Mouse (Mus musculus): ENCODE measurements around the gene Hvcn1. TPM values are rescaled to one million over a fixed set of nuclear protein-coding genes. Genes with fewer than 3 reads are reported as not detected.

Hvcn1 gene
- polyA plus RNA-seq, 1 experiment, result 174 TPM

- Histone ChIP-seq H3K27ac (ENCODE audit: insufficient read depth, low read length) (peak overlapping the region; percentile 84), H3K27me3 (ENCODE audit: control insufficient read depth, insufficient read depth, low read length) (no peaks in the 10 kb centered on the region), H3K4me3 (ENCODE audit: extremely low read depth, insufficient read depth, insufficient read length) (peak overlapping the region; percentile 32; the same call in 1 of the 2 replicates), H3K36me3 (ENCODE audit: control insufficient read depth, insufficient read depth, low read length) (peaks cover 15% of the 10 kb centered on the region), H3K4me1 (ENCODE audit: control insufficient read depth, insufficient read depth, insufficient read length) (peaks cover 18% of the 10 kb centered on the region)
- TF ChIP-seq POLR2A (IDR thresholded peaks at IDR 0.05; ENCODE audit: low read depth, low read length) (no peak), CTCF (IDR thresholded peaks at IDR 0.05; ENCODE audit: extremely low read depth, insufficient read depth, insufficient read length, insufficient replicate concordance) (no peak)
- peak in 1 of 2 experiments; percentile 41 for DNase-seq (ENCODE audit: low read depth in 1 of 2, low spot score in 2 of 2)
- 56% methylated on average over 6 of the region's 6 CpGs for WGBS
These were observed 7.3 kb downstream of the Hvcn1 start for GRCm38 (mm10) chr5:122213861-122214260.

DNA sequence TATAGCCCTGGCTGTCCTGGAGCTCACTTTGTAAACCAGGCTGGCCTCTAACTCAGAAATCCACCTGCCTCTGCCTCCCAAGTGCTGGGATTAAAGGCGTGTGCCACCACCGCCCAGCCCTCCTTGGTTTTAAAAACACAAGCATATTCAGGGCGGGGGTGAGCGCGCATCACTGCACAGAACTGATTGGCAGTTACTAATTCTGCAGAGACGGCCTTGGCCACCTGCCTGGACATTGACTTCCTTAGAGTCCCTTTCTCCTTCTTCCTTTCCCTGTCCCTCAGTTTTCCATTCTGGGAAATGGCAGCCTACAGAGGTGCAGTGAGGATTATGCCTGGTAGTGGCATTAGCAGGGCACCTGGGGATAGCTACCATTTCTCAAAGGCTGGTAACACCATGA, 11.0 kb downstream of the Hvcn1 start:
- no peak for DNase-seq (ENCODE audit: low read depth in 1 of 2, low spot score in 2 of 2)
- no peak for TF ChIP-seq CTCF (IDR thresholded peaks at IDR 0.05; ENCODE audit: extremely low read depth, insufficient read depth, insufficient read length, insufficient replicate concordance)
- TF ChIP-seq POLR2A (IDR thresholded peaks at IDR 0.05; ENCODE audit: low read depth, low read length), result no peak
- peak overlapping the region; percentile 99 for H3K27ac ChIP-seq (ENCODE audit: insufficient read depth, low read length)
- H3K4me1 ChIP-seq (ENCODE audit: control insufficient read depth, insufficient read depth, insufficient read length), result peaks cover 45% of the 10 kb centered on the region
- 54% methylated on average over 6 of the region's 6 CpGs for WGBS
- H3K36me3 ChIP-seq (ENCODE audit: control insufficient read depth, insufficient read depth, low read length), result peaks cover 35% of the 10 kb centered on the region
- H3K27me3 ChIP-seq (ENCODE audit: control insufficient read depth, insufficient read depth, low read length), result no peaks in the 10 kb centered on the region
- no peak overlapping the region; the same call in 1 of the 2 replicates for H3K4me3 ChIP-seq (ENCODE audit: extremely low read depth, insufficient read depth, insufficient read length)

DNA sequence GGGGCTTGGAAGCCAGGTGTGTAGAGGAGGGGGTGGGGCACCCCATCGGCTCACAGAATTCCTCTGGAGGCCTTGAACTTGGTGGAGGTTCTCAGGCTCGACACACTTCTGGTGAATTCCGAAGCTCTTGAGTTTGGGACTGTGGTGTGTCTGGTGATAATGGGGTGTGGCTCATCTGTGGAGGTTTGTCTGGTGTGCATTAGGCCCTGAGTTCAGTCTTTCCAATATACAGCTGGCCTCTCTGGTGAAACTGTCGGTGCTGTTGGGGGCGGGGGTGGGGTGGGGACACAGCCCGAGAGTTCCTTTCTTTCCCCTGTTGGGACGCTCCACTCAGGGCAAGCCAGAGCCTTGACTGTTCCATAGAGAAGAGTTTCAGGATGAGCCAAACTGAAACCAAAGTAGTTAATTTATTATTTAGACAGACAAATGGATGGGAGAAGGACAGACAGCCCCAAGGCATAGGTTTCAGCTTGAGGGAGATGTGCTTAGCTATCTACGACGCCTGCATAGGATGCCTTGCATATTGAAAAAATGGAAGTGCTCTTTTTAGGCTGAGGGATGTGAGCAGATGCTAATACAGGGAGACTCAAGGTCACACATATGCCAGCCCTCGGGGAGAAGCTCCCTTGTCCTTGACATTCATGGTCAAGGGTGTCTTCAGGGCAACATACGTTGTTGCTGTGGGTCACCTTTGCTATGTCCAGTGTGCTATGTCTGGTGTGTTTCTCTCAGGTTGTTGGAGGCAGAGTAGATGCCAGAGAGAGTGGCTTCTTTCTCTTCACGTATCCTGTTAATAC, 11.7 kb downstream of the Hvcn1 start:
- TF ChIP-seq CTCF (IDR thresholded peaks at IDR 0.05; ENCODE audit: extremely low read depth, insufficient read depth, insufficient read length, insufficient replicate concordance) (no peak), POLR2A (IDR thresholded peaks at IDR 0.05; ENCODE audit: low read depth, low read length) (no peak)

DNA sequence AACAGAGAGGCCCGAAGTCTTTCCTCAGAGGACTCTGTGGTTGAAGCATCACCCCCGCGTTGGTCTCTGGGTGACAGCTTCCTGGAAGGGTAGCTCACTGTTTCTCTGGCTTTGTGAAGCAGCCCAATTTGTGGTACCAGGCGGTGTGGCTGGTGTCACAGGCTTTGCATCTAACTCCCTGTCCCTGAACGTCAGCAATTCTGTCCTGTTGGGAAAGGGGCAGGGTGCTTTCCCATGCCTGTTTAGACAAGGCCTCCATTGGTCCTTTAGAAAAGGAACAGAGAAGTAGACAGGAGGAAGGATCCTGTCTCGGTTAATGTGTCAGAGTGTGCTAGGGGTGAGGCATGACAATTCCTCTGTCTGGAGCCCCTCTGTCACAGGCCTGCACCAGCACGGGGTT, 12.3 kb downstream of the Hvcn1 start:
- H3K4me3 ChIP-seq (ENCODE audit: extremely low read depth, insufficient read depth, insufficient read length), result peak overlapping the region; percentile 29; the same call in 1 of the 2 replicates
- H3K27me3 ChIP-seq (ENCODE audit: control insufficient read depth, insufficient read depth, low read length), result no peaks in the 10 kb centered on the region
- TF ChIP-seq CTCF (IDR thresholded peaks at IDR 0.05; ENCODE audit: extremely low read depth, insufficient read depth, insufficient read length, insufficient replicate concordance) (no peak), POLR2A (IDR thresholded peaks at IDR 0.05; ENCODE audit: low read depth, low read length) (no peak)
- H3K36me3 ChIP-seq (ENCODE audit: control insufficient read depth, insufficient read depth, low read length), result peaks cover 32% of the 10 kb centered on the region
- H3K4me1 ChIP-seq (ENCODE audit: control insufficient read depth, insufficient read depth, insufficient read length), result peaks cover 50% of the 10 kb centered on the region
- WGBS, result 8% methylated on average over 7 of the region's 7 CpGs
- DNase-seq (ENCODE audit: low read depth in 1 of 2, low spot score in 2 of 2), result peak in 1 of 2 experiments; percentile 49
- peak overlapping the region; percentile 99 for H3K27ac ChIP-seq (ENCODE audit: insufficient read depth, low read length)

More for the DNA sequence above, 11.7 kb downstream of the Hvcn1 start:
- 50% methylated on average over 12 of the region's 12 CpGs for WGBS
- peak overlapping the region; percentile 99 for H3K27ac ChIP-seq (ENCODE audit: insufficient read depth, low read length)
- H3K4me1 ChIP-seq (ENCODE audit: control insufficient read depth, insufficient read depth, insufficient read length), result peaks cover 50% of the 10 kb centered on the region
- peaks cover 33% of the 10 kb centered on the region for H3K36me3 ChIP-seq (ENCODE audit: control insufficient read depth, insufficient read depth, low read length)
- H3K4me3 ChIP-seq (ENCODE audit: extremely low read depth, insufficient read depth, insufficient read length), result no peak overlapping the region; the same call in 1 of the 2 replicates
- H3K27me3 ChIP-seq (ENCODE audit: control insufficient read depth, insufficient read depth, low read length), result no peaks in the 10 kb centered on the region
- no peak for DNase-seq (ENCODE audit: low read depth in 1 of 2, low spot score in 2 of 2)

GRCm38 (mm10) chr5:122219655-122220629, 13.3 kb downstream of the Hvcn1 start:
- H3K4me3 ChIP-seq (ENCODE audit: extremely low read depth, insufficient read depth, insufficient read length), result peak overlapping the region; percentile 45
- 8% methylated on average over 18 of the region's 18 CpGs for WGBS
- H3K36me3 ChIP-seq (ENCODE audit: control insufficient read depth, insufficient read depth, low read length), result peaks cover 34% of the 10 kb centered on the region
- DNase-seq (ENCODE audit: low read depth in 1 of 2, low spot score in 2 of 2), result peak; percentile 93 to 96
- TF ChIP-seq CTCF (IDR thresholded peaks at IDR 0.05; ENCODE audit: extremely low read depth, insufficient read depth, insufficient read length, insufficient replicate concordance), result no peak
- TF ChIP-seq POLR2A (IDR thresholded peaks at IDR 0.05; ENCODE audit: low read depth, low read length), result peak; percentile 17
- H3K4me1 ChIP-seq (ENCODE audit: control insufficient read depth, insufficient read depth, insufficient read length), result peaks cover 58% of the 10 kb centered on the region
- H3K27me3 ChIP-seq (ENCODE audit: control insufficient read depth, insufficient read depth, low read length), result no peaks in the 10 kb centered on the region
- peak overlapping the region; percentile 99 for H3K27ac ChIP-seq (ENCODE audit: insufficient read depth, low read length)

GRCm38 (mm10) chr5:122221085-122221484, 14.5 kb downstream of the Hvcn1 start:
- no peak for DNase-seq (ENCODE audit: low read depth in 1 of 2, low spot score in 2 of 2)
- H3K36me3 ChIP-seq (ENCODE audit: control insufficient read depth, insufficient read depth, low read length), result peaks cover 41% of the 10 kb centered on the region
- H3K4me1 ChIP-seq (ENCODE audit: control insufficient read depth, insufficient read depth, insufficient read length), result peaks cover 58% of the 10 kb centered on the region; the same call in 1 of the 2 replicates
- peak overlapping the region; percentile 99 for H3K27ac ChIP-seq (ENCODE audit: insufficient read depth, low read length)
- no peaks in the 10 kb centered on the region for H3K27me3 ChIP-seq (ENCODE audit: control insufficient read depth, insufficient read depth, low read length)
- 79% methylated on average over 4 of the region's 4 CpGs for WGBS
- TF ChIP-seq POLR2A (IDR thresholded peaks at IDR 0.05; ENCODE audit: low read depth, low read length) (no peak), CTCF (IDR thresholded peaks at IDR 0.05; ENCODE audit: extremely low read depth, insufficient read depth, insufficient read length, insufficient replicate concordance) (no peak)
- H3K4me3 ChIP-seq (ENCODE audit: extremely low read depth, insufficient read depth, insufficient read length), result no peak overlapping the region
